Mouse (Mus musculus) limb, embryonic 13.5 days (tissue): ENCODE data around the gene Gm49353. TPM values are rescaled to one million over a fixed set of nuclear protein-coding genes. Genes with fewer than 3 reads are reported as not detected.

Experiments
- ATAC-seq: fragments of 200-750 bp; cut with Nextera tagmentation; 2 replicates; pipeline ENCODE4 v1.8.0; 2017; ENCODE audit warnings: low read depth, moderate number of reproducible peaks, moderate TSS enrichment; ENCODE audit not compliant: low FRiP score
- H3K27ac ChIP-seq: fragments of 300-500 bp; sonication (generic); 2 replicates; pipeline ENCODE4 v1.5.1; 2015; ENCODE audit warnings: inconsistent platforms, mild to moderate bottlenecking, moderate library complexity
- H3K27me3 ChIP-seq: fragments of 300-500 bp; sonication (generic); 2 replicates; pipeline ENCODE4 v1.6.1; 2015; ENCODE audit warnings: mild to moderate bottlenecking, inconsistent platforms
- H3K36me3 ChIP-seq: fragments of 300-500 bp; sonication (generic); 2 replicates; pipeline ENCODE4 v1.6.1; 2015; ENCODE audit warnings: inconsistent platforms, mild to moderate bottlenecking, moderate library complexity
- H3K4me1 ChIP-seq: fragments of 300-500 bp; sonication (generic); 2 replicates; pipeline ENCODE4 v1.6.1; 2015; ENCODE audit warnings: inconsistent platforms
- H3K4me2 ChIP-seq: fragments of 300-500 bp; sonication (generic); replicated peaks from 2 replicates; pipeline ENCODE4 v1.6.1; 2015; ENCODE audit warnings: inconsistent platforms, mild to moderate bottlenecking, moderate library complexity
- H3K4me3 ChIP-seq: fragments of 300-500 bp; sonication (generic); 2 replicates; pipeline ENCODE4 v1.5.1; 2015; ENCODE audit warnings: moderate library complexity, mild to moderate bottlenecking, inconsistent platforms
- H3K9ac ChIP-seq: fragments of 300-500 bp; sonication (generic); 2 replicates; pipeline ENCODE4 v1.6.1; 2015; ENCODE audit warnings: mild to moderate bottlenecking, inconsistent platforms
- H3K9me3 ChIP-seq: fragments of 300-500 bp; sonication (generic); 2 replicates; pipeline ENCODE4 v1.6.1; 2016; ENCODE audit warnings: inconsistent platforms
- WGBS: fragments of 180-500 bp; shearing (Covaris S2); methylation state at CpG from one replicate; pipeline ENCODE4 v1.1.7; 2015; 5-methylcytosine and 5-hydroxymethylcytosine counted together
- polyA plus RNA-seq: library from polyadenylated mRNA; unstranded; fragments of >200 nt; fragmentation: Nextera tagmentation; extraction: Ambion mirVana; gene quantifications from 2 replicates; pipeline ENCODE4 v1.2.1, GENCODE M21; 2015

The Gm49353 gene
- 0.65 TPM in 1 of 2 replicates, not detected in the other for polyA plus RNA-seq

GRCm38 (mm10) chr10:29198642-29199041 lies at the start of gene Gm49353:
Gene Gm49353, plus strand, starts transcription at chr10:29198954.
- H3K27me3 ChIP-seq = no peaks in the 10 kb centered on the region
- H3K4me3 ChIP-seq = no peak within 1 kb of the TSS
- H3K9ac ChIP-seq = no peak within 1 kb of the TSS
- no peak within 1 kb of the TSS for H3K27ac ChIP-seq
- H3K4me2 ChIP-seq = no peak within 1 kb of the TSS
- H3K36me3 ChIP-seq = no peaks in the 10 kb centered on the region
- no peak for ATAC-seq
- no peaks in the 10 kb centered on the region for H3K4me1 ChIP-seq
- H3K9me3 ChIP-seq = peaks cover 8% of the 10 kb centered on the region; the same call in 1 of the 2 replicates
- WGBS = 81% methylated on average over 7 of the region's 7 CpGs

- no peak overlapping the region for H3K4me3 ChIP-seq
- H3K27ac ChIP-seq = no peak overlapping the region
- no peak overlapping the region for H3K4me2 ChIP-seq
- ATAC-seq = no peak
- no peak overlapping the region for H3K9ac ChIP-seq
- H3K9me3 ChIP-seq = no peaks in the 10 kb centered on the region
- WGBS = 80% methylated on average over 3 of the region's 3 CpGs
- H3K4me1 ChIP-seq = no peaks in the 10 kb centered on the region
- H3K36me3 ChIP-seq = no peaks in the 10 kb centered on the region
- H3K27me3 ChIP-seq = no peaks in the 10 kb centered on the region
These were observed 43.5 kb upstream of the Gm49353 start for GRCm38 (mm10) chr10:29155304-29155703.

- ATAC-seq = no peak
- Histone ChIP-seq H3K4me1 (no peaks in the 10 kb centered on the region), H3K36me3 (no peaks in the 10 kb centered on the region), H3K9me3 (no peaks in the 10 kb centered on the region), H3K9ac (no peak overlapping the region), H3K27ac (no peak overlapping the region), H3K4me3 (no peak overlapping the region), H3K4me2 (no peak overlapping the region), H3K27me3 (no peaks in the 10 kb centered on the region)
- 84% methylated on average over 2 of the region's 2 CpGs for WGBS
These were observed 37.1 kb upstream of the Gm49353 start for GRCm38 (mm10) chr10:29161664-29162063.

GRCm38 (mm10) chr10:29173778-29174177 lies 25.0 kb upstream of the Gm49353 start:
- H3K9me3 ChIP-seq = no peaks in the 10 kb centered on the region
- H3K4me3 ChIP-seq = no peak overlapping the region
- 88% methylated on average over 2 of the region's 2 CpGs for WGBS
- ATAC-seq = no peak
- H3K9ac ChIP-seq = no peak overlapping the region
- no peak overlapping the region for H3K4me2 ChIP-seq
- H3K27ac ChIP-seq = no peak overlapping the region
- no peaks in the 10 kb centered on the region for H3K36me3 ChIP-seq
- no peaks in the 10 kb centered on the region for H3K4me1 ChIP-seq
- no peaks in the 10 kb centered on the region for H3K27me3 ChIP-seq

- H3K27me3 ChIP-seq = no peaks in the 10 kb centered on the region
- no peaks in the 10 kb centered on the region for H3K9me3 ChIP-seq
- H3K27ac ChIP-seq = no peak overlapping the region
- WGBS = 72% methylated on average over 3 of the region's 3 CpGs
- H3K9ac ChIP-seq = no peak overlapping the region
- no peaks in the 10 kb centered on the region for H3K36me3 ChIP-seq
- ATAC-seq = no peak
- H3K4me2 ChIP-seq = no peak overlapping the region
- no peaks in the 10 kb centered on the region for H3K4me1 ChIP-seq
- H3K4me3 ChIP-seq = no peak overlapping the region
These were observed 23.1 kb upstream of the Gm49353 start for GRCm38 (mm10) chr10:29175656-29176055.

GRCm38 (mm10) chr10:29176881-29177280 lies 21.9 kb upstream of the Gm49353 start:
- H3K9me3 ChIP-seq = no peaks in the 10 kb centered on the region
- H3K4me3 ChIP-seq = no peak overlapping the region
- H3K27ac ChIP-seq = no peak overlapping the region
- H3K27me3 ChIP-seq = no peaks in the 10 kb centered on the region
- H3K36me3 ChIP-seq = no peaks in the 10 kb centered on the region
- WGBS = 84% methylated on average over 4 of the region's 4 CpGs
- ATAC-seq = no peak
- no peak overlapping the region for H3K4me2 ChIP-seq
- no peak overlapping the region for H3K9ac ChIP-seq
- H3K4me1 ChIP-seq = no peaks in the 10 kb centered on the region

- Histone ChIP-seq H3K9ac (no peak overlapping the region), H3K27me3 (no peaks in the 10 kb centered on the region), H3K4me1 (no peaks in the 10 kb centered on the region), H3K9me3 (no peaks in the 10 kb centered on the region), H3K36me3 (no peaks in the 10 kb centered on the region), H3K4me2 (no peak overlapping the region), H3K4me3 (no peak overlapping the region), H3K27ac (no peak overlapping the region)
- no peak for ATAC-seq
- WGBS = 59% methylated on average over 2 of the region's 2 CpGs
These were observed 20.8 kb upstream of the Gm49353 start for GRCm38 (mm10) chr10:29178003-29178402.

- Histone ChIP-seq H3K27me3 (no peaks in the 10 kb centered on the region), H3K36me3 (no peaks in the 10 kb centered on the region), H3K9me3 (no peaks in the 10 kb centered on the region), H3K4me2 (no peak overlapping the region), H3K27ac (no peak overlapping the region), H3K9ac (no peak overlapping the region), H3K4me1 (no peaks in the 10 kb centered on the region), H3K4me3 (no peak overlapping the region)
- WGBS = 88% methylated on average over 3 of the region's 3 CpGs
- ATAC-seq = no peak
These were observed 18.5 kb upstream of the Gm49353 start for GRCm38 (mm10) chr10:29180210-29180609.

- H3K36me3 ChIP-seq = no peaks in the 10 kb centered on the region
- H3K4me3 ChIP-seq = no peak overlapping the region
- no peak overlapping the region for H3K4me2 ChIP-seq
- no peak overlapping the region for H3K27ac ChIP-seq
- no peaks in the 10 kb centered on the region for H3K9me3 ChIP-seq
- ATAC-seq = no peak
- H3K27me3 ChIP-seq = no peaks in the 10 kb centered on the region
- no peaks in the 10 kb centered on the region for H3K4me1 ChIP-seq
- WGBS = 86% methylated on average over 2 of the region's 2 CpGs
- no peak overlapping the region for H3K9ac ChIP-seq
These were observed 17.7 kb upstream of the Gm49353 start for GRCm38 (mm10) chr10:29181046-29181445.

- Histone ChIP-seq H3K9ac (no peak overlapping the region), H3K27ac (no peak overlapping the region), H3K4me1 (no peaks in the 10 kb centered on the region), H3K36me3 (no peaks in the 10 kb centered on the region), H3K4me2 (no peak overlapping the region), H3K27me3 (no peaks in the 10 kb centered on the region), H3K4me3 (no peak overlapping the region), H3K9me3 (peaks cover 8% of the 10 kb centered on the region; the same call in 1 of the 2 replicates)
- no peak for ATAC-seq
These were observed 5.0 kb upstream of the Gm49353 start for GRCm38 (mm10) chr10:29193769-29194168.

- Histone ChIP-seq H3K27me3 (no peaks in the 10 kb centered on the region), H3K27ac (no peak overlapping the region), H3K9ac (no peak overlapping the region), H3K4me2 (no peak overlapping the region), H3K9me3 (peaks cover 8% of the 10 kb centered on the region; the same call in 1 of the 2 replicates), H3K4me1 (no peaks in the 10 kb centered on the region), H3K36me3 (no peaks in the 10 kb centered on the region), H3K4me3 (no peak overlapping the region)
- ATAC-seq = no peak
- WGBS = 95% methylated on average over 33 of the region's 33 CpGs
These were observed 1.9 kb upstream of the Gm49353 start for GRCm38 (mm10) chr10:29196811-29197210.

GRCm38 (mm10) chr10:29199835-29200234 lies 1.1 kb downstream of the Gm49353 start:
- Histone ChIP-seq H3K27me3 (no peaks in the 10 kb centered on the region), H3K27ac (no peak overlapping the region), H3K4me2 (no peak overlapping the region), H3K9me3 (peaks cover 8% of the 10 kb centered on the region; the same call in 1 of the 2 replicates), H3K36me3 (no peaks in the 10 kb centered on the region), H3K4me1 (no peaks in the 10 kb centered on the region), H3K4me3 (no peak overlapping the region), H3K9ac (no peak overlapping the region)
- no peak for ATAC-seq
- WGBS = 75% methylated on average over 3 of the region's 3 CpGs

GRCm38 (mm10) chr10:29200609-29201008 lies 1.9 kb downstream of the Gm49353 start:
- Histone ChIP-seq H3K4me1 (0 out of 2 replicates have a peak, but pooled peaks cover under 1% of the 10 kb centered on the region), H3K9me3 (peaks cover 8% of the 10 kb centered on the region; the same call in 1 of the 2 replicates), H3K4me2 (no peak overlapping the region), H3K9ac (no peak overlapping the region), H3K27me3 (no peaks in the 10 kb centered on the region), H3K27ac (no peak overlapping the region), H3K4me3 (no peak overlapping the region), H3K36me3 (no peaks in the 10 kb centered on the region)
- ATAC-seq = no peak
- WGBS = 89% methylated on average over 1 of the region's 1 CpGs
